Mouse (Mus musculus): ENCODE data around the gene Abca1.

DNA sequence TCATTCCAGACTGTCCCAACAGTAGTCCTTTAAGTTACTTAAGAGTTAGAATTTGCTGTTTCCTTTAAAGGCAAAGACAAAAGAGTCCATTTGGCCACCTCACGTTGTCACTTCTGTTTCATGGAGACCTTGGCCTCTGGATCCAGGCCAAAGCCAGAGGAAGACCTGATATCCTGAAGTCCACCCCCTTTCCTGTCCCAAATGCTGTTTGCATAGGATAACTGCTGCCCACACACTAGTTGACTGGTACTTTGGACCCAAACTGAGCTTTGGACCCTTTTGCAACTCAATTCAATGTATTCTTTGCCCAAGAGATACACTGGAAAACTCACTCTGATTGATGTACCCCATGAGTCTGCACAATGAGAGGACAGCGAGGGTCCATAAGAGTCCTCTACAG, 20.2 kb downstream of the Abca1 start:
- TF ChIP-seq CTCF (conservative IDR thresholded peaks at IDR 0.05; ENCODE audit: insufficient read depth, insufficient read length, low read depth, low read length) (no peak), POLR2A (IDR thresholded peaks at IDR 0.05; ENCODE audit: low read depth, low read length) (no peak)
